Mouse (Mus musculus) liver, embryonic 12.5 days (tissue): ENCODE results near the gene Cacna2d3. TPM values are rescaled to one million over a fixed set of nuclear protein-coding genes. Genes with fewer than 3 reads are reported as not detected.

Experiments
- ATAC-seq: fragments of 200-750 bp; cut with Nextera tagmentation; 2 replicates; pipeline ENCODE4 v1.8.0; 2017; ENCODE audit warnings: moderate number of reproducible peaks, mild to moderate bottlenecking, moderate library complexity
- H3K27ac ChIP-seq: fragments of 300-500 bp; sonication (generic); 2 replicates; pipeline ENCODE4 v1.5.1; 2016; ENCODE audit warnings: mild to moderate bottlenecking
- H3K27me3 ChIP-seq: fragments of 300-500 bp; sonication (generic); replicated peaks from 2 replicates; pipeline ENCODE4 v1.6.1; 2016; ENCODE audit warnings: mild to moderate bottlenecking, moderate library complexity
- H3K36me3 ChIP-seq: fragments of 300-500 bp; sonication (generic); 2 replicates; pipeline ENCODE4 v1.6.1; 2016; ENCODE audit warnings: mild to moderate bottlenecking, moderate library complexity
- H3K4me1 ChIP-seq: fragments of 300-500 bp; sonication (generic); 2 replicates; pipeline ENCODE4 v1.6.1; 2016
- H3K4me2 ChIP-seq: fragments of 300-500 bp; sonication (generic); 2 replicates; pipeline ENCODE4 v1.6.1; 2016; ENCODE audit warnings: mild to moderate bottlenecking, moderate library complexity
- H3K4me3 ChIP-seq: fragments of 300-500 bp; sonication (generic); 2 replicates; pipeline ENCODE4 v1.5.1; 2016; ENCODE audit warnings: mild to moderate bottlenecking, moderate library complexity
- H3K9ac ChIP-seq: fragments of 300-500 bp; sonication (generic); 2 replicates; pipeline ENCODE4 v1.6.1; 2016; ENCODE audit warnings: mild to moderate bottlenecking, moderate library complexity
- H3K9me3 ChIP-seq: fragments of 300-500 bp; sonication (generic); replicated peaks from 2 replicates; pipeline ENCODE4 v1.6.1; 2016; ENCODE audit warnings: mild to moderate bottlenecking, moderate library complexity
- WGBS: fragments of 180-500 bp; shearing (Covaris S2); methylation state at CpG from one replicate; pipeline ENCODE4 v1.1.7; 2016; ENCODE audit not compliant: insufficient replicate concordance; 5-methylcytosine and 5-hydroxymethylcytosine counted together
- polyA plus RNA-seq: library from polyadenylated mRNA; unstranded; fragments of >200 nt; fragmentation: Nextera tagmentation; extraction: Ambion mirVana; gene quantifications from 2 replicates; pipeline ENCODE4 v1.2.1, GENCODE M21; 2016

Gene Cacna2d3
- polyA plus RNA-seq, 1 experiment from 2014 or later, result 0.39 TPM

DNA sequence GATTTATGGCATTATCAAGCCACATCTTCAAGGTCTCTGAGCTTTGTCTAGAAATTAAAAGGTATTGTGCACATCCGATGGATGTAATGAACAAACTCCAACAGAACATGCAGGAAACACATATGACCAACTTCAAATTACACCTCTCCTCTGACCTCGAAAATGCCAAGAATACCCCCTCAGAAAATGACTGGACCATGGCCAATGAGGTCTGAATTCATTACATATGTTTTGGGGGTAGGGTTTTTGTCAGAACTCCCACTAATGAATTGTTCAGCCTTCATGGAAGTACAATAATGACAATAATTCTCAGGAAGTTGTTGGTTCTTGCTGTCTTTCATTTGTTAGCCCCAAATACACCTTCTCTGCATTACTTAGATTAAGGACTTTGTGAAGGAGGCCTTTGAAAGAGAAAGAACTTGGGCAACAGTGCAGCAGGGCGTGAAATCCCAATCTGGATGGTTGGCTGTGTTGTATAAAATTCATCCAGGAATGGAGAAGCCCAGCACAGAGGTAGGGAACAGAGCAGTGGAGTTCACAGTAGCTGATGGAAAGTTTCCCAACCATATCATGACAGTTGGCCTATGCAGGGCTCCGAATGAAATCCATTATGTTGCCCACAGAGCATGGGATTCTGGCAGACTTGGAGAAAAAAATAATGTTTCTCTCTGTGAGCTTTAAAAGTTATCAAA lies 499.3 kb downstream of the Cacna2d3 start:
- Histone ChIP-seq H3K36me3 (no peaks in the 10 kb centered on the region), H3K9me3 (no peaks in the 10 kb centered on the region), H3K4me2 (no peak overlapping the region), H3K9ac (no peak overlapping the region), H3K27me3 (no peaks in the 10 kb centered on the region), H3K4me1 (no peaks in the 10 kb centered on the region), H3K4me3 (no peak overlapping the region), H3K27ac (no peak overlapping the region)
- 56% methylated on average over 4 of the region's 4 CpGs for WGBS
- no peak for ATAC-seq

DNA sequence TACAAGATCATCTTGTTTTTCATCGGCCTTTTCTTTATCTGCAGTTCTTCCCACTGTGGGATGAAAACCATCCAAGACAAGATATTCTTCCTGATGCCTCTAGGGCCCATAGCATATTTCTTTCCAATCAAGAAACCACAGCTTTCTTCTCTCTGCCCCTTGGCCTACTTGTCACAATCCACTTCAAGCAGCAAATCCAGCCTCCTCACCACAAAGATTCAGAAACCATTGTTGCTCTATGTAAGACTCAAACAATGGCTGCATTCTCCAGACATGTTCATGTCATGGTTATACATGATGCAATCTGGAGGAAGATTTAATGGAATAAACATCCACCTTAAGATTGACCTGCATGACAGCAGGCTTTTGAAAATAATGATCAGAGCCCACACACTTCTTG lies 505.6 kb downstream of the Cacna2d3 start:
- no peak for ATAC-seq
- Histone ChIP-seq H3K9me3 (no peaks in the 10 kb centered on the region), H3K27me3 (no peaks in the 10 kb centered on the region), H3K27ac (no peak overlapping the region), H3K9ac (no peak overlapping the region), H3K4me2 (no peak overlapping the region), H3K36me3 (no peaks in the 10 kb centered on the region), H3K4me1 (no peaks in the 10 kb centered on the region), H3K4me3 (no peak overlapping the region)
- WGBS, result 70% methylated on average over 1 of the region's 1 CpGs

DNA sequence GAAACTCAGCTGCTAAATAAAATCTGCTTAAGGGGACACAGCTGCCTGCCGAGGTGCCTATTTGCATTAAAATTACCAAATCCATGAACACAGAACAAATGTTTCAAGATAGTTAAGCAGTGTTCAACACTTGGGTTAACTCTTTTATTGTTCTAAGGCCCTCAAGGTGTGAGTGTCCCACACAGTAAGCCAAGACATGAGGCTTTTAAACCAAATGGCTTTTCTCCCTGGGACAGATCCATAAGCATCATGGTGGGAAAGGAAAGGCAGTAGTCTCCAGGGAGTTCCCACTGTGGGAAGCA lies 516.7 kb downstream of the Cacna2d3 start:
- no peaks in the 10 kb centered on the region for H3K4me1 ChIP-seq
- no peak overlapping the region for H3K27ac ChIP-seq
- no peaks in the 10 kb centered on the region for H3K9me3 ChIP-seq
- H3K9ac ChIP-seq, result no peak overlapping the region
- no peak overlapping the region for H3K4me2 ChIP-seq
- no peaks in the 10 kb centered on the region for H3K27me3 ChIP-seq
- WGBS, result 68% methylated on average over 1 of the region's 1 CpGs
- H3K36me3 ChIP-seq, result no peaks in the 10 kb centered on the region
- H3K4me3 ChIP-seq, result no peak overlapping the region
- no peak for ATAC-seq

DNA sequence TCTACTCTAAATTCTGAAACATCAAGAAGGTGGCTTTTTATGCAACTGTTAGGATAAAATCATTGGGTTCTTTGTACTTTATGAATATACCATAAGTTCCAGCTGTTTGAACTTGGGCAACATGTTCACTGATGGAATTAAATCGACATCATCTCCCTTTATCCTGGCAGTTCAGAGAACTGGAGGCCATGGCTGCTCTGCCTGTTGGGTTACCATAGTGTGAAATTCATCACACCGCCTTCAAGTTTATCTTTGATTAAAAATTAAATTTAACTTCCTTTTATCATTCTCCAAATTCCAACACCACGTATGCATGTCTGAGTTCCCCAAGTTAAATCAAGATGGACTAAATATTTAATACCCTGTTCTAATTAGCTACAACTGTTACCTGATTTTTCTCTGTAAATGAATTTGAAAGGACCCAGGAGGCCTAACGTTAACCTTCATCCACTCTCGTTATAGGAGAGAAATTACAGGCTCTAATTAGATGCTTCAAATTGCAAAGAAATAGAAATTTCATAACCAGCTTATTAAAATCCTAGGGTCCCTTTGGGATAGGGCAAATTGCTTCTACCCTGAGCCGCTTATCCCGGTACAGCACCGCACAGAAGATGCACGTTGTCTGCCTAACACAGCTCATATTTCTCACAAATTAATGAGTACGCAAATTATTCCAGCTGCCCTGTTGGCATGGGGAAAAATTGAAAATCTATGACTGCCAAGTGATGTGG lies 517.3 kb downstream of the Cacna2d3 start:
- 74% methylated on average over 10 of the region's 10 CpGs for WGBS
- H3K4me3 ChIP-seq, result no peak overlapping the region
- H3K27ac ChIP-seq, result no peak overlapping the region
- H3K4me1 ChIP-seq, result no peaks in the 10 kb centered on the region
- H3K4me2 ChIP-seq, result no peak overlapping the region
- H3K36me3 ChIP-seq, result no peaks in the 10 kb centered on the region
- no peak overlapping the region for H3K9ac ChIP-seq
- no peak for ATAC-seq
- H3K9me3 ChIP-seq, result no peaks in the 10 kb centered on the region
- no peaks in the 10 kb centered on the region for H3K27me3 ChIP-seq

DNA sequence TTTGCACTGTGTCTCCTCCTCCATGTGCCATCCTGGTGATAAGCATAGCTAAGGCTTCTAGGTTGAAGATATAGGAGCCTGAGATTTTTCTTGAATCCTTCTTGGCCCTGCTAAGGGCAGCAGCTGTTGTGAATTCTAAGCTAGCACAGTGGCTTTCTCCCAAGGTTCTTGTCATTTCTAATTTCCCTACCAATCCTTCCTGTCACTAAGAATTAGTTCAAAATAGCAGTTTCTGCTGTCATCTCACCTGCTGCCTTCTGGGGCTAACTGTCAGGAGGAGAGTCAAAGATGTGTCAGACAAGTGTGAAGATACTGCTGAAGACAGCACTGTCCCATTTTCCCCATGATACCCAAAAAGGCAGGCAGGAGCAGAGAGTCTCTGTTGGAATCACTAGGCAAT lies 525.5 kb downstream of the Cacna2d3 start:
- no peaks in the 10 kb centered on the region for H3K9me3 ChIP-seq
- no peak for ATAC-seq
- no peaks in the 10 kb centered on the region for H3K4me1 ChIP-seq
- no peak overlapping the region for H3K4me2 ChIP-seq
- H3K27me3 ChIP-seq, result no peaks in the 10 kb centered on the region
- no peak overlapping the region for H3K27ac ChIP-seq
- no peaks in the 10 kb centered on the region for H3K36me3 ChIP-seq
- H3K4me3 ChIP-seq, result no peak overlapping the region
- H3K9ac ChIP-seq, result no peak overlapping the region

DNA sequence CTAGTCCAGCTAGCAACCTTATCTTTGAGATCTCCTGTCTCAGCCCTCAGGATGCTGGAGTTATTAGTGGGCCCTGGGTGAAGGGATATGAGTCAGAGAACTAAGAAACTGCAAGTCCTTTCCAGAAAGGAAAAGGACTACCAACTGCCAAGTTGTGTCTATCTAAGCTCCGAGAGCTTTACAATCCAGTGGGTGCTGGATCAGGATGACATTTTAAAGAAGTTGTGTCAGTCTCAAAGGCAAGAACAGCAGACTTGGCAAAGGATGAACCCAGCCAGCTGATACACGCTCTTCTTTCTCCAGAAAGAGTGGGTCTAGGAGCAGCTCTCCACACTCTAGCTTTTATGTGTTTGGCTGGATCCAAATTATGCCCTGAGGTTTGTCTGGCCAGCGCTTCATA lies 530.2 kb downstream of the Cacna2d3 start:
- WGBS, result 69% methylated on average over 3 of the region's 3 CpGs
- Histone ChIP-seq H3K27ac (no peak overlapping the region), H3K4me2 (no peak overlapping the region), H3K4me3 (no peak overlapping the region), H3K27me3 (no peaks in the 10 kb centered on the region), H3K4me1 (no peaks in the 10 kb centered on the region), H3K36me3 (no peaks in the 10 kb centered on the region), H3K9me3 (no peaks in the 10 kb centered on the region), H3K9ac (no peak overlapping the region)
- no peak for ATAC-seq

DNA sequence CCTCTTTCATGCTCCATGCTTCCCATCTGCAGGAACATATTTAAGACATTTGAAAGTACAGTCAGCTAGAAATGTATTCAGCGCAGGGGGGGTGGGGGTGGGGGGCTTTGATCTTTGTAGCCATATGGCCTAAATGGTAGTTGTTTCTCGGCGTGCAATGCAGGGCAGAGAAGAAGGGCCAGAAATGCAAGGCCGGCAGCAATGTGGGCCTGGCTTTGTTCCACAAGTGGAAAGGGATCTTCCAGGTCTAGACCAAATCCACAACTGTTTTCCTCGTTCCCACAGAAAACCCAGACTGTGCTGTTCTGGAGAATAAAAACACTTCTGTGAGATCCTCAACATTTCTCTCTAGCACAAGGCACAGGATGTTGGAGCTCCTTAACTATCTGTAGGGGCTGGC lies 537.9 kb downstream of the Cacna2d3 start:
- 74% methylated on average over 5 of the region's 5 CpGs for WGBS
- no peak overlapping the region for H3K27ac ChIP-seq
- no peak for ATAC-seq
- H3K4me2 ChIP-seq, result no peak overlapping the region
- H3K9ac ChIP-seq, result no peak overlapping the region
- no peaks in the 10 kb centered on the region for H3K36me3 ChIP-seq
- no peaks in the 10 kb centered on the region for H3K4me1 ChIP-seq
- H3K27me3 ChIP-seq, result no peaks in the 10 kb centered on the region
- no peak overlapping the region for H3K4me3 ChIP-seq
- no peaks in the 10 kb centered on the region for H3K9me3 ChIP-seq

DNA sequence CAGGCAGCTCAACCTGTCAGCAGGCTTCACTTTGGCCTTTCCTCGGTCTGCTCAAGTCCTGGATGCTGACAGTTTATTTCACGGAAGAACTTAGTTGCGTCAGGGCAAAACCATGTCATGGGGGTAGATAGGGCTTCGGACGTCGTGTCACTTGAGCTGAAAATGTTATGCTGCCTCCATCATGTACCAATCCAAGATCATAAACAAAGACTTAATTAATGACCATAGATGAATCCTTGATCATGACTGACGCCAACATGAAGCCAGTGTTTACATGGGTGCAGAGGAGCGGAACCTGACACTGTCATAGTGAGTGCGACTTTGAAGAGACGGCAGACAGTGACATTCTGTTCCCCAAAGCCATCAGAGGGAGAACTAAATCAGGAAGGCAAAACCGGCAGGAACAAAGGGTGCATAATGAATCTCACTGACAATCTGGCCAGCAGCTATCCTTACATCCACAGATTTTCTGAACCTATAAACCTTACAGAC lies 542.2 kb downstream of the Cacna2d3 start:
- 71% methylated on average over 11 of the region's 11 CpGs for WGBS
- no peak overlapping the region for H3K4me3 ChIP-seq
- no peak overlapping the region for H3K27ac ChIP-seq
- no peaks in the 10 kb centered on the region for H3K4me1 ChIP-seq
- H3K4me2 ChIP-seq, result no peak overlapping the region
- H3K9ac ChIP-seq, result no peak overlapping the region
- no peaks in the 10 kb centered on the region for H3K36me3 ChIP-seq
- no peaks in the 10 kb centered on the region for H3K9me3 ChIP-seq
- no peak for ATAC-seq
- no peaks in the 10 kb centered on the region for H3K27me3 ChIP-seq

DNA sequence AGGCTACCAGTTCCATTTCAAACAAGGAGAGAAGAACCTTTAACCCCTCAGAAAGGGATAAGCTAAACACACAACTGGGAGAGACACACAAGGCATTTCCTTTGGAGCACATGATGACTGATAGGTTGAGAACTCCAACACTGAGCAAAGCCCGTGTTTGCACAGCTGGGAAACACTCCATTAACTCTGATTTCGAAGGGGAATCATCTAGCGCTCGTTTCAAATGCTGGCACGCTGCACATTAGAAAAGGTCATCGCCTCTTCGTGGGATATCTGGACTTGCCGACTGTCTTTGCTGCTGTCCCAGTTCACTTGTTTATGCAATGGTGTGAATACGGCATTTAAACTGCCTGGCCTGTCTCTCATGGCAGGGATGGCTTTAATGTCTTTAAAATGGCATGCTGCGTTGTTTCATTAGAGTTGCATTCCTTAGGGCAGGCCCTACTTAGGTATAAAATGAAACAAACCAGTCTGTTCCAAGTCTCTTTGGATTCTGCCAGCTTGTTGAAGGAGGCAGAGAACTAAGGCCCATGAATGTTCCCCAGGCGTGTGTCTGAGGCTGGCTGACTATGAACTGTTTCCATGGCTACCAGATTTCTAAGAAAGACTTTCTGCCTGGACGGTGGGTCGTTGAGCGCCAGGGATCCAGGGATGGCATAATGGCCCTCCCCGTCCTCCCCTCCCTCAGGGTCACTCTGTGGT lies 542.8 kb downstream of the Cacna2d3 start:
- Histone ChIP-seq H3K36me3 (no peaks in the 10 kb centered on the region), H3K9me3 (no peaks in the 10 kb centered on the region), H3K27ac (no peak overlapping the region), H3K4me1 (no peaks in the 10 kb centered on the region), H3K9ac (no peak overlapping the region), H3K4me3 (no peak overlapping the region), H3K4me2 (no peak overlapping the region), H3K27me3 (no peaks in the 10 kb centered on the region)
- WGBS, result 71% methylated on average over 15 of the region's 15 CpGs
- no peak for ATAC-seq

DNA sequence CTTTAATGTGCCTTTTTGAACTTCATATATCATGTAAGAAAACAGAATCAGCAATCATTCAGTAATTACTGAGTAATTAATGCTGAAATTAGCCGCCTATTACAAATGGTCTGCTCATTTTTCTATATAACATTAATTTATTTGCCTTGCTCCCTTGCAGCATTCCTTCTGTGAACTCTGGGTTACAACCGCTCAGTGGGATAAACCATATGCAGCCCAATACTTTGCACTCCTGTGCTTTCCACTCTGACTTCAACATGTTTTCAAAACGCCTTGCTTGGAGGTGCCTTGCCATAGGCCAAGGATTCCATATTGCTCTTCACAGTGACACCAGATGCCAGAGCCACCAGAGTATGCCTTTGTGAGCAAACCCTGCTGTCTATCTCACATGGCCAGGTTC lies 546.9 kb downstream of the Cacna2d3 start:
- H3K4me1 ChIP-seq, result no peaks in the 10 kb centered on the region
- 61% methylated on average over 3 of the region's 3 CpGs for WGBS
- no peak overlapping the region for H3K9ac ChIP-seq
- ATAC-seq, result no peak
- no peak overlapping the region for H3K4me2 ChIP-seq
- H3K27ac ChIP-seq, result no peak overlapping the region
- H3K9me3 ChIP-seq, result no peaks in the 10 kb centered on the region
- H3K4me3 ChIP-seq, result no peak overlapping the region
- no peaks in the 10 kb centered on the region for H3K36me3 ChIP-seq
- no peaks in the 10 kb centered on the region for H3K27me3 ChIP-seq

DNA sequence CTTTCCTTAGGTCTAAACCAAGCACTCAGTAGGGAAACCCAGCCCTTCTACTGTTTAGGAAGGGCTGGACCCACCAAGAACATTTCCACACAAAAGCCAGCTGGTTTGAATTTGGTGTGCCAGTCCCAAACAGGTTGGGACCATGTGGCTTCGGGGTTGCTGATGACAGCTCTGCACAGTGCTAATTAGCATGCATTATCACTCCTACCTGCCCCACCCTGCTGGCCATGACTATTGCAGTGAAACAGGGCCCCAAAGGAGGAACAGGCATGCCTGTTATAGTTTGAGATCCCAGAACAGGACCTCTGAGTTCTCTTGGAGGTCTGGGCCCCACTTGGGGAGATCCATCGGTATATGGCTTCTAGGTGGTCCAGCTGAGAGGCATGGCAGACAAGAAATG lies 549.5 kb downstream of the Cacna2d3 start:
- Histone ChIP-seq H3K4me1 (no peaks in the 10 kb centered on the region), H3K36me3 (no peaks in the 10 kb centered on the region), H3K9me3 (no peaks in the 10 kb centered on the region), H3K4me3 (no peak overlapping the region), H3K27ac (no peak overlapping the region), H3K4me2 (no peak overlapping the region), H3K9ac (no peak overlapping the region), H3K27me3 (no peaks in the 10 kb centered on the region)
- no peak for ATAC-seq
- 58% methylated on average over 2 of the region's 2 CpGs for WGBS

DNA sequence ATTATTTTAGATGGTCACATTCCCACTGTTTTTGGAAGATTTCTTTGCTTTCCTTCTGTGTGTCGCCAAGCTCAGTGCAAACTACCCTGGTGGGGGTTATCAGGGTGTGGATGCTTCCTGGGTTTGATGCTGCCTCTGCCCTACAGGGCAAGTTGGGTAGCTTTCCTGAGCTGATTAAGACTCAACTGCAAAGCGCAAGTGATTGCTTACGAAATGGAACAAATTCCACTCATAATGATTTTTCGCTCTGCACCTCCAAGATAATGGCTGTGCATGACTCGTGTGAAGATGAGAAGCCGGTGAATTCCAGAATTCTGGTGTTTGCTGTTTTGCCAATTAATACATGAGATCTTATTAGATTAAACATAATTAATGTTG lies 557.0 kb downstream of the Cacna2d3 start:
- Histone ChIP-seq H3K4me3 (no peak overlapping the region), H3K9me3 (no peaks in the 10 kb centered on the region), H3K9ac (no peak overlapping the region), H3K36me3 (no peaks in the 10 kb centered on the region), H3K27ac (no peak overlapping the region), H3K4me2 (no peak overlapping the region), H3K27me3 (no peaks in the 10 kb centered on the region), H3K4me1 (no peaks in the 10 kb centered on the region)
- no peak for ATAC-seq
- WGBS, result 70% methylated on average over 6 of the region's 6 CpGs
